Mouse (Mus musculus): ENCODE data around the gene Rhox2h.

GRCm38 (mm10) chrX:37701821-37702387 is 28.8 kb upstream of the Rhox2h start:
- TF ChIP-seq CTCF (IDR thresholded peaks at IDR 0.05; ENCODE audit: borderline replicate concordance, insufficient read depth, low read length) (no peak), POLR2A (IDR thresholded peaks at IDR 0.05; ENCODE audit: low read depth, low read length) (no peak)

Measured in embryonic fibroblast, embryonic 13.5 days (primary cell).